Mouse (Mus musculus) cerebellum, adult 11 months (tissue): ENCODE results near the gene Vmn2r11.
"Not testable (repeated sequence)": the region's sequence is repeated elsewhere in the genome, so short reads cannot be mapped to it uniquely, and the experiment has no call there.

Source experiments
- DNase-seq: peaks from one replicate; pipeline ENCODE4 v3.0.0; 2022

Vmn2r11 gene

GRCm38 (mm10) chr5:109059469-109059868 is at the start of gene Vmn2r11:
Gene Vmn2r11 (minus strand): TSS chr5:109059569.
- DNase-seq: not testable (repeated sequence)

DNA sequence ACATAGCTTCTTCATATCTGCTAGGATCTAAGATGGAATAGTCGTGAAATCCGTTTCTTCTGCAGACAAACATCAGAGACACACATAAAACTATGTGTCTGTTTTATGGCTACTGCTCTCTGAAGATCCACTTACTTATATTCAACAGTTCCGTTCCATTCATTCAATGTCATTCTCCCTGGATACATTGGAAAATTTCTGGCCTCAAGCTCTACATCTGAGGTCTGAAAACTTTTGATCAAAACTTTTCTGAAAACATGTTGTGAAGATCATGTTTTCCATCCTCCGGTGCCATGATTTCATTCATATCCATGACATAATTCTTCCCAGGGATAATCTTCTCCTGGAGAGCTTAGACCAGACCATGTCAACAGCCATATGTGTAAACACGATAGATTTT is 38.5 kb upstream of the Vmn2r11 start, which contains the start of gene Vmn2r12:
TSS of gene Vmn2r12 (minus strand) at position 101 of the 400 bp plus-strand sequence.
- not testable (repeated sequence) for DNase-seq

DNA sequence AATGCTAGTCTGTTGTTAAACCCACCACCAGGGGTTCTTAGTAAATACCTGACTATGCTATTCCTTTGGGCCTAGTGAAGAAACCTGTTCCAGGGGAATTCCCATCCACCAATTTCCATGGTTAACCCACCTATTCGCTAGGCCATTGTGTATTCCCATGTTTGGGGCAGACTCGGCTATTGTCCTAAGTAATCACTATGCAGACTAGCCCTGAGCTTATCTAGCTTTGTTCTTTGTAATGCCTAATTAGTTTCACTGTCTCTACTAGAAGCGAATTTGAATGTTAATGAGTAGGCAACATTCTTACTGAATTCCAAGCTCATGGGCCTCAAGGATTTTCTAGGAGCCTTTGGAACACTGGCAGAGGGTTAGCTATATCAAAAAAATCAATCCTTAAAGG is 37.1 kb upstream of the Vmn2r11 start:
- not testable (repeated sequence) for DNase-seq

DNA sequence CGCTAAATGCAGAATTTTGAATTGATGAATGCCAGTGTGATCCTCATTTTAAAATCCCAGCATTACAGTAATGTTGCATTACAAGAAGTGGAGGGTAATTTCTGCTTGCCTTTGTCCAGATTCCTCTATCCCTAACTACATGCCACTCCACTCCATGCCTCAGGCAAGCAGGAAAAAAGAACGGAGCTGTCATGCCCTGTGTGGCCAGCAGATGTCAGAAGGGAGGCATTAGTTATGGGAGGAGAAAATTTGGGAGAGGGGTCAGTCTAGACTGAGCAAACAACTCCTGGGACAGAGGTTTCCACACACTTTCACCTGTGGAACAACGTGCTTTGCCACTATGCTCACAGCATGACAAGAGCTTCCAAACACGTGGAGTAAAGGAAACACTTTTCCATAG is 12.6 kb upstream of the Vmn2r11 start:
- not testable (repeated sequence) for DNase-seq

DNA sequence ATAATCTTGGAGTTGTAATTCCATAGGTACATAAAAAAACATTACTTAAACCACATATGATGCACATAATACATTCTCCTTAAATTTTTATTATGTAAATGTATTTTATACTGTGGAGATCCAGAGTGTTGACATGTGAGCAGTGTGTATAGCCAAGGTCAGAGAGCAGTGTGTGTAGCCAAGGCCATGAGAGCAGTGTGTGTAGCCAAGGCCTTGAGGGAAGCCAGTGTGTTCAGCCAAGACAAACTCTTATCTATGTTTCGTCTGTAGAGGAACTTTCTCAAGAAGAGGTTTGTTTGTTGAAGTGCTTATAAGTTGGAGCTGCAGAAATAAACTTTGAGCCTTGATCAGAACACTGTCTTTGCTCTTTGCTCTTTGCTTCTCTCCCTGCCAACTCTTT is 4.1 kb downstream of the Vmn2r11 start:
- no peak for DNase-seq

DNA sequence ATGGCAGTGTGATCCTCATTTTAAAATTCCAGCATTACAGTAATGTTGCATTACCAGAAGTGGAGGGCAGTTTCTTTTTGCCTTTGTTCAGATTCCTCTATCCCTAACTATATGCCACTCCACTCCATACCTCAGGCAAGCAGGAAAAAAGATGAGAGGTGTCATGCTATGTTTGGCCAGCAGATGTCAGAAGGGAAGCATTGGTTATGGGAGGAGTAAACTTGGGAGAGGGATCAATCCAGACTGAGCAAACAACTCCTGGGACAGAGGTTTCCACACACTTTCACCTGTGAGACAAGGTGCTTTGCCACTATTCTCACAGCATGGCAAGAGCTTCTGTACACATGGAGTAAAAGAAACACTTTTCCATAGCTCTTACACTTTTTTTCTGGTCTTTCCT is 26.8 kb downstream of the Vmn2r11 start:
- no peak for DNase-seq

DNA sequence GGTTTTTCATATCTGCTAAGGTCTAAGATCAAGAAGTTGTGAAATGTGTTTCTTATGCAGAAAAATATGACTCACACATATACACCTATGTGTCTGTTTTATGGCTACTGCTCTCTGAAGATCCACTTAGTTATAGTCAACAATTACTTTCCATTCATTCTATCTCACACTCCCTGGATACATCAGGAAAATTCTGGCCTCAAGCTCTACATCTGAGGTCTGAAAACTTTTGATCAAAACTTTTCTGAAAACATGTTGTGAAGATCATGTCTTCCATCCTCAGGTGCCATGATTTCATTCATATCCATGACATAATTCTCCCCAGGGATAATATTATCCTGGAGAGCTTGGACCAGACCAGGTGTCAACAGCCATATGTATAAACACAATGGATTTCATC is 52.9 kb downstream of the Vmn2r11 start, which contains the start of gene Vmn2r10:
TSS of gene Vmn2r10 (minus strand) at position 101 of the 400 bp plus-strand sequence.
- DNase-seq: not testable (repeated sequence)
